In the genomic region with DNA sequence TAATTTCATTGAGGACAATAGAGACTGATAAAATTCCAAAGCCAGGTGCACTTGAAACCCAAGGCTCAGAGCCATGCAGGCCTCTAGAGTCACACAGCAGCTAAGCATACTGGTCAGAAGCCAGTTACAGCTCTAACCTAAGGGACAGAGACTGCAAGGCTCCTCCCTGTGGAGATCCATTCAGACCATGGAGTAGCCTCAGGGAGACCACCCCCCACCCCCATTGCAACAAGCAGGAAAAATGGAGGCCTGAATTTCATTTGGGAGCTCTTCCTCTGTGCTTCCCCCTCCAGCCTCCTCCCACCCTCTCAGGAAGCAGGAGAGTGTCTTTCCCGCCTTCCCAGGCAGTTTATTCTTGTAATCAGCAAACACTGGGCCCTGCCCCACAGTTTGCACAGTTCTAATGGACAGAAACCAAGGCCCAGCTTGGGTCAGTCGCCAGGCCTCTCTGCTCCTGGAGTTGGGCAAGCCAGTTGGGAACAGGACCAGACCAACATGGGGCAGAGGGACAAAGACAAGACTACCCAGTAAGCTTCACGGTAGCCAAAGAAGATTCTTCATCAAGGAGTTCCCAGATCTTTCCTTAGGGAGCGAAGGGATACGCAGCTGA, we compare ENCODE assay signal across 8 mouse cellular contexts. TPM values are rescaled to one million over a fixed set of nuclear protein-coding genes. Genes with fewer than 3 reads are reported as not detected.
A peak's percentile ranks its signal among the peaks of the same experiment; 100 is the strongest.
DNase-seq lines count a peak whose midpoint lies in the region; ATAC-seq lines count a peak whose summit lies in the region.

No protein-coding gene starts in this region.

- H3K4me2 ChIP-seq in kidney, embryonic 15.5 days, result peak overlapping the region; percentile 75
- peak overlapping the region; percentile 98 for H3K4me2 ChIP-seq in limb, embryonic 12.5 days
- peak overlapping the region; percentile 86 for H3K4me2 ChIP-seq in midbrain, embryonic 13.5 days (replicated peaks)

- H3K36me3 ChIP-seq in kidney, embryonic 15.5 days, result peaks cover 17% of the 10 kb centered on the region
- peaks cover 23% of the 10 kb centered on the region for H3K36me3 ChIP-seq in limb, embryonic 12.5 days
- H3K36me3 ChIP-seq in midbrain, embryonic 13.5 days, result no peaks in the 10 kb centered on the region

- no peaks in the 10 kb centered on the region for H3K27me3 ChIP-seq in kidney, embryonic 15.5 days
- H3K27me3 ChIP-seq in limb, embryonic 12.5 days, result no peaks in the 10 kb centered on the region
- H3K27me3 ChIP-seq in midbrain, embryonic 13.5 days, result no peaks in the 10 kb centered on the region

- peak overlapping the region; percentile 99 for H3K9ac ChIP-seq in kidney, embryonic 15.5 days
- H3K9ac ChIP-seq in limb, embryonic 12.5 days (replicated peaks), result peak overlapping the region; percentile 99
- peak overlapping the region; percentile 99 for H3K9ac ChIP-seq in midbrain, embryonic 13.5 days (replicated peaks)

- H3K27ac ChIP-seq in kidney, embryonic 15.5 days, result peak overlapping the region; percentile 100
- peak overlapping the region; percentile 100 for H3K27ac ChIP-seq in limb, embryonic 12.5 days
- H3K27ac ChIP-seq in midbrain, embryonic 13.5 days, result peak overlapping the region; percentile 98

- peak overlapping the region; percentile 96 for H3K4me3 ChIP-seq in kidney, embryonic 15.5 days (replicated peaks)
- H3K4me3 ChIP-seq in limb, embryonic 12.5 days (replicated peaks), result peak overlapping the region; percentile 91
- H3K4me3 ChIP-seq in midbrain, embryonic 13.5 days (replicated peaks), result peak overlapping the region; percentile 90

- DNase-seq in kidney, adult 11 months, result no peak
- DNase-seq in spleen, postnatal 14 days (ENCODE audit: low spot score in 2 of 2), result no peak
- DNase-seq in frontal cortex, postnatal 36 days (ENCODE audit: low spot score in 2 of 2), result no peak
- DNase-seq in ovary, adult 18-20 months (ENCODE audit: low spot score), result no peak

- 3% methylated on average over 5 of the region's 5 CpGs for WGBS in kidney, embryonic 15.5 days
- 3% methylated on average over 5 of the region's 5 CpGs for WGBS in limb, embryonic 12.5 days
- WGBS in midbrain, embryonic 13.5 days, result under 1% methylated on average over 5 of the region's 5 CpGs

- no peaks in the 10 kb centered on the region for H3K9me3 ChIP-seq in kidney, embryonic 15.5 days (replicated peaks)
- no peaks in the 10 kb centered on the region for H3K9me3 ChIP-seq in limb, embryonic 12.5 days
- no peaks in the 10 kb centered on the region for H3K9me3 ChIP-seq in midbrain, embryonic 13.5 days

- peak; percentile 0; the same call in 1 of the 2 replicates for ATAC-seq in kidney, embryonic 15.5 days (replicated peaks; ENCODE audit: low FRiP score)
- ATAC-seq in erythroblast, adult 5-6 weeks (replicated peaks; ENCODE audit: low FRiP score, poor library complexity, severe bottlenecking), result peak; percentile 3; the same call in 1 of the 2 replicates
- no peak for ATAC-seq in limb, embryonic 12.5 days (ENCODE audit: insufficient number of reproducible peaks, insufficient read depth, low FRiP score, low TSS enrichment, low read depth)
- ATAC-seq in midbrain, embryonic 13.5 days, result peak; percentile 7

- peaks cover 63% of the 10 kb centered on the region for H3K4me1 ChIP-seq in kidney, embryonic 15.5 days
- H3K4me1 ChIP-seq in limb, embryonic 12.5 days (replicated peaks), result peaks cover 61% of the 10 kb centered on the region
- peaks cover 65% of the 10 kb centered on the region for H3K4me1 ChIP-seq in midbrain, embryonic 13.5 days (replicated peaks)

RNA-seq across cellular contexts. Expression of a gene that starts 1.5 kb away (rescaled TPM):
- polyA plus RNA-seq in kidney, embryonic 15.5 days (2015; fragmentation: Nextera tagmentation; extraction: Ambion mirVana), result 13.2 and 13.7 TPM in 2 replicates
- total RNA-seq in erythroblast, adult 5-6 weeks (2015; ENCODE audit: low replicate concordance), result not detected in 2 replicates
- not detected in 2 replicates for total RNA-seq in erythroblast, adult 5-6 weeks (2017; ENCODE audit: low replicate concordance)
- 10.4 and 14.8 TPM in 2 replicates for polyA plus RNA-seq in limb, embryonic 12.5 days (2016; fragmentation: Nextera tagmentation; extraction: Ambion mirVana)
- polyA plus RNA-seq in midbrain, embryonic 13.5 days (2015; fragmentation: Nextera tagmentation; extraction: Ambion mirVana), result 7.9 and 8.1 TPM in 2 replicates

RNA-seq across cellular contexts. Expression of a gene that starts 8.1 kb away (rescaled TPM):
- 8.7 and 9.4 TPM in 2 replicates for polyA plus RNA-seq in kidney, embryonic 15.5 days (2015; fragmentation: Nextera tagmentation; extraction: Ambion mirVana)
- total RNA-seq in erythroblast, adult 5-6 weeks (2015; ENCODE audit: low replicate concordance), result 1,364 and 1,503 TPM in 2 replicates
- total RNA-seq in erythroblast, adult 5-6 weeks (2017; ENCODE audit: low replicate concordance), result 1,636 and 1,967 TPM in 2 replicates
- 13.9 and 14.1 TPM in 2 replicates for polyA plus RNA-seq in limb, embryonic 12.5 days (2016; fragmentation: Nextera tagmentation; extraction: Ambion mirVana)
- polyA plus RNA-seq in midbrain, embryonic 13.5 days (2015; fragmentation: Nextera tagmentation; extraction: Ambion mirVana), result 30.7 and 32.0 TPM in 2 replicates

RNA-seq across cellular contexts. Expression of a gene that starts 14.8 kb away (rescaled TPM):
- 29.1 and 31.6 TPM in 2 replicates for polyA plus RNA-seq in kidney, embryonic 15.5 days (2015; fragmentation: Nextera tagmentation; extraction: Ambion mirVana)
- total RNA-seq in erythroblast, adult 5-6 weeks (2015; ENCODE audit: low replicate concordance), result 53.6 and 64.6 TPM in 2 replicates
- total RNA-seq in erythroblast, adult 5-6 weeks (2017; ENCODE audit: low replicate concordance), result 46.7 and 70.3 TPM in 2 replicates
- polyA plus RNA-seq in limb, embryonic 12.5 days (2016; fragmentation: Nextera tagmentation; extraction: Ambion mirVana), result 42.8 and 47.1 TPM in 2 replicates
- 32.8 and 34.5 TPM in 2 replicates for polyA plus RNA-seq in midbrain, embryonic 13.5 days (2015; fragmentation: Nextera tagmentation; extraction: Ambion mirVana)

RNA-seq across cellular contexts. Expression of a gene that starts 27.0 kb away (rescaled TPM):
- 29.8 and 30.2 TPM in 2 replicates for polyA plus RNA-seq in kidney, embryonic 15.5 days (2015; fragmentation: Nextera tagmentation; extraction: Ambion mirVana)
- total RNA-seq in erythroblast, adult 5-6 weeks (2015; ENCODE audit: low replicate concordance), result 28.4 and 29.2 TPM in 2 replicates
- total RNA-seq in erythroblast, adult 5-6 weeks (2017; ENCODE audit: low replicate concordance), result 39.8 and 41.3 TPM in 2 replicates
- polyA plus RNA-seq in limb, embryonic 12.5 days (2016; fragmentation: Nextera tagmentation; extraction: Ambion mirVana), result 32.0 and 38.3 TPM in 2 replicates
- polyA plus RNA-seq in midbrain, embryonic 13.5 days (2015; fragmentation: Nextera tagmentation; extraction: Ambion mirVana), result 18.3 and 18.9 TPM in 2 replicates

RNA-seq across cellular contexts. Expression of a gene that starts 33.3 kb away (rescaled TPM):
- 86.7 and 109 TPM in 2 replicates for polyA plus RNA-seq in kidney, embryonic 15.5 days (2015; fragmentation: Nextera tagmentation; extraction: Ambion mirVana)
- total RNA-seq in erythroblast, adult 5-6 weeks (2015; ENCODE audit: low replicate concordance), result 4.2 and 7.3 TPM in 2 replicates
- 2.1 and 3.1 TPM in 2 replicates for total RNA-seq in erythroblast, adult 5-6 weeks (2017; ENCODE audit: low replicate concordance)
- polyA plus RNA-seq in limb, embryonic 12.5 days (2016; fragmentation: Nextera tagmentation; extraction: Ambion mirVana), result 11.5 and 14.3 TPM in 2 replicates
- 32.6 and 33.1 TPM in 2 replicates for polyA plus RNA-seq in midbrain, embryonic 13.5 days (2015; fragmentation: Nextera tagmentation; extraction: Ambion mirVana)
